Mouse (Mus musculus) left cerebral cortex, adult 2 months (tissue): ENCODE results near the gene Dnm3. TPM values are rescaled to one million over a fixed set of nuclear protein-coding genes. Genes with fewer than 3 reads are reported as not detected.

Source experiments
- DNase-seq, 2 experiments: peaks; one replicate each; pipeline ENCODE4 v3.0.0; 2021 to 2022; ENCODE audit warnings: low spot score in 2 of 2, mixed read lengths in 1 of 2; ENCODE audit errors: extremely low spot score in 1 of 2
- H3K27ac ChIP-seq: fragments of 200-600 bp; 2 replicates; pipeline ENCODE4 v1.8.1; 2022
- H3K4me3 ChIP-seq: fragments of 200-600 bp; 2 replicates; pipeline ENCODE4 v1.8.1; 2022
- CTCF ChIP-seq: fragments of 200-600 bp; IDR thresholded peaks from 2 replicates; pipeline ENCODE4 v1.8.1; 2022; ENCODE audit warnings: antibody characterized with exemption, mild to moderate bottlenecking, moderate library complexity
- intact Hi-C: fragments of 180-260 bp; cut with DNase I; formaldehyde crosslinking; loops from one replicate; pipeline ENCODE4 v1.15.1; 2025
- total RNA-seq, 2 experiments: library from RNA; stranded (reverse); gene quantifications; 2 replicates each; pipeline ENCODE4 v1.2.3; 2021

Gene Dnm3
- total RNA-seq, 2 experiments from 2014 or later = 102 to 103 TPM

DNA sequence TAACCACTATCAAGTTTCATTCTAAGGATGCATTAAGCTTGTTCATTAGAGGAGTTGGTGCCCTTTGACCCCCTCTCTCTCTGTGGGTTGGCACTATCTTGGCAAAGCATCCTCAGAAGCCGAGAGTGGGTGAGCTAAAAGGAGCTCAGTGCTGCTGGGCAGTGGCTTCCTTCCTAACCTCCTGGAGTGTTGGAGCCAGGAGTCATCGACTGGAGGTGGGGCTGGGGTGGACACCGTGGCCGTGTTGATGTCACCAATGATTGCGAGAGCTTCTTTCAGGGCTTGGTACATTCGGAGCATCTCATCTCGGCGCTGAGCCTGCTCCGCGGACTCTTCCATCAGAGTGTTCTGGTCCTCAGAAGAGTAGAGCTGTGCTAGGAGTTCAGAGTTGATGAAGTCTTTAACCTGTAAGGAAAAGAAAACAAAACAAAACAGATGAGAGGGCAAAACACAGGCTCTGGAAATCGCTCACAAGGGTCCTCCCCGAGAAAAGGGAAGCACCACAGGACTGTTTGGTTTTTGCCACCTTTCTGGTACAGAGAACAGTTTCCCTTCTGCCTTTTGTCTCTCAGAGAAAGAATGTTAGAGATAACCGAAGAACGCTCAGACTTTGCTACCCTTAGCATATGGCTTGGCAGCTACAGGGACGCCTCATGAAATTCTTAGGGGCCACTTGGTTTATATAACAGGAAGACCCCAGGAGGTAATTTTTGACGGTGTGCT lies 466.1 kb downstream of the Dnm3 start:
- no peak overlapping the region for H3K4me3 ChIP-seq
- no peak for TF ChIP-seq CTCF
- no peak for DNase-seq
- intact Hi-C loops = no loop called here
- H3K27ac ChIP-seq = no peak overlapping the region

DNA sequence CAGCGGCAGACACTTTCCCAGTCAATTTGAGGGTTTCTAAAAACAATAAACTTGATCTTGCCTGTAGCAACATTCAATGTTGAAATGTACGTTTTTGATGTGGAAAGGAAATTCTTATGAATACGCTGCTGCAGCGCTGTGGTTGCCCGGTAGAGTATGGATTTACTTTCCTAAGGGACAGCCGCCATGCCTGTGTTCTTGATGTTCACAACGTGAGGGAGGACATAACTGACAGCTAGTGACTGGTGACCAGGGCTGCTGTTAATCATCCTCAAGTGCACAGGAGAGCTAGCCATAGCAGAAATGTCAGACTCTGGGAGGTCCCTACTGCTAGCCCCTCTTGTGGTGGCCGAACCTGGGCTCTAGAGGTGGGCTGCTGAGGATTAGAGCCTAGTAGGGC lies 468.7 kb downstream of the Dnm3 start:
- no peak for DNase-seq
- no peak for TF ChIP-seq CTCF
- Histone ChIP-seq H3K27ac (no peak overlapping the region), H3K4me3 (no peak overlapping the region)
- intact Hi-C loops = no loop called here

DNA sequence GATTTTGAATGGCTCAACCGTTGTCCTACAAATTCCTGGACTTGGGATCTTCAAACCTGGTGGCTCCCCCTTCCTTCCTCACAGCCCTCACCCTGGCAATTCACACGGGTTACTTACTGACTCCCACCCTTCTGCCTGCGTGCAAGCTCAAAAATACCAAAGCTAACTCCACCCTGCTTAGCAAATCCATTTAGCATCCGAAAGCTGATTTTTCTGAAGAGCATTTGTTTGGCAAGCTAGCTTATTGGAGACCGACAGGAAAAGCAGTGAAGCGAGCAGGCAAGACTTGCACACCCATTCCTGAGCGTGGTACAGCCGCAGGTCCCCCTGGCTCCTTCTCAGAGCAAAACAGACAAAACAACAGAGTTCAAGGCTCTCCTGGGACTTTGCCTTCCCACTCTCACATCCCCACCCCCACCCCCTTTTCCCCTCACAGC lies 469.2 kb downstream of the Dnm3 start:
- no peak for TF ChIP-seq CTCF
- no peak for DNase-seq
- no peak overlapping the region for H3K4me3 ChIP-seq
- intact Hi-C loops = no loop called here
- H3K27ac ChIP-seq = no peak overlapping the region

DNA sequence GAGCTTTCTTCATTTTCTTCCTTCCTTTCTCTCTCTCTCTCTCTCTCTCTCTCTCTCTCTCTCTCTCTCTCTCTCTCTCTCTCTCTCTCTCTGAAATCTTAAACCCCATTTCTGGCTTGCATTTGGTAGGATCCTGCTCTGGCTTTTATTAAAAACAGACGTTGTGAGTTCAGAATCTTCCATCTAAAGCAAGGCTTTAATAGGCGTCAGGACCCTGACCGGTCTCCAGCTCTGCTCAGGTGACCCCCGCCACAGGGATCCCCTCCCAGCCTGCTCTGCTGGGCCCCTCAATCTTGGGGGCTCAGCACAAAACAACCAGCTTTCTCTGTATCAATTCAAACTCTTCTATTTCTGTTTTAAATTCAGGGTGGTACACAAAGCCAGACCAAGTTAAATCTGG lies 469.6 kb downstream of the Dnm3 start:
- H3K27ac ChIP-seq = no peak overlapping the region
- DNase-seq = no peak
- no peak for TF ChIP-seq CTCF
- intact Hi-C loops = no loop called here
- H3K4me3 ChIP-seq = no peak overlapping the region

DNA sequence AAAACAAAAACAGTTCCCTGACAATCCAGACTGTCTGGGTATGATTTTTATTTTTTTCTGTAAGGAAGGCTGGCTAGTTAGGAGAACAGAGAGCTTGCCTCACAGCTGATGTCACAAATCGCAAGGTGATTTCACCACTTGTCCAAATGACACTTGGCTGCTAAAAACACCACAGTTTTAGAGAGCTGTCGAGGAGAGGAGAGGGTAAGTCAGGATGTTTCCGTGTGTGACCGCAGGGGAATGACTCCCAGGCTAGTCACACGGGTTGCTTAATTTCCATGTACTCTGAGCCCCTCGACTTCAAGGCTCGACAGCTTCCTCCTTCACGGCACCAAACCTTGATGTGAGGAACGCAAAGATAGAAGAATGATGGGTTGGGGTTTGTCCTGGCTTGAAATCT lies 471.7 kb downstream of the Dnm3 start:
- no peak for TF ChIP-seq CTCF
- no peak overlapping the region for H3K27ac ChIP-seq
- DNase-seq = no peak
- intact Hi-C loops = no loop called here
- H3K4me3 ChIP-seq = no peak overlapping the region

DNA sequence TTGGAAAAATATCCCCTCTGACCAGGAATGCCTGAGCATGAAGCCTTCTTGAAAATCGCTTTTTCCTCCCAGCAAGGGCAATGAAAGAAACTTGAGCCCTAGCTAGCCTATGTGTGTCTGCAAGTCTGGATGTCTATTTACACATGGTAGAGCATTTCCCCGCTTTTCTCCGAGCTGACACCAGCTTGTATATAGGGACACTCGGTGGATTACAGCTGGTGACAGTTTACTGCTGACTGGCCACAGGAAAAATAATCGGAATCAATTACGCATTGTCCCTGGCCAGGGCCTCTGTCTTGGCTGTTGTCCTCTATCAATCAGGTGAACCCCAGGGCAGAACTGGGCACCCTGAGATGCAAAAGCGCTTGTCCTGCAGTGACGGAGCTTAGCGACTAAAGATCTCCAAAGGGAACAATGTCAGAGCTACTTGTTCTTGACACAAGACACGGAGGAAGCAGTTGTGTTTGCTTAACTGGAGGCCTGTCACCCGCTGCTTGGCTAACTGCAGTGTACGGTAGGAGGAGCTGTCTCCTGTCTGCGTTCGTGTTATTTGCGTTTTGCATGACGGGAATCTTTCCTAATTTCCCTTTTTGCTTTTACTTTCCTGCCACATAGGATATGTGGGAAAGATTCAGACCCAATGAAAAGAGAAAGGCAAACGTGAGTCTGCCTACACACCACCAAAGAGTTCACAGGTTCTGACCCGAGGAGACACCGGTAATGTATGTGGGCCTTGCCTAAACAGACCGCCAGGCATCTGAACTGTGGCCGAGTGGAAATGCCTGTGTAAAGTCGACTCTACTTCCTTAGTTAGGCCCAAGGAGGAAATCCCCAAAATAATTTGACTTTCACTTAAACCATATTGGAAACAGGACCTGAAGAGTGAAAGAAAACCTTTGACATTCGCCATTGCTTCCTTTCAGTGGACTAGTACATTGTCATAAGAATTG lies 472.7 kb downstream of the Dnm3 start:
- no peak for DNase-seq
- intact Hi-C loops = no loop called here

DNA sequence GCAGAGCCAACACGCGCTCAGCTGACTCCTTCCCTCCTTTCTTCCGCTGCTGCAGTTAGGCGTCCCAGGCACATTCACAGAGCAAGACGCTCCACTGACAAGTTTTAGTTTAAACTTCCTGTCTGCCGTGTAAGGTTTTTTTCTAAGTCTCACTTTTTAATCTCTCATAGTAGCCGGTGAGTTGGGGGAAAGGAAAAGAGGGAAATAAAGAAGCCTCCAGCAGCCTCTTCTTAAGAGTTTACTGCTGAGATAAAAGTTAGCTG lies 473.4 kb downstream of the Dnm3 start:
- H3K4me3 ChIP-seq = no peak overlapping the region
- intact Hi-C loops = no loop called here
- no peak overlapping the region for H3K27ac ChIP-seq
- no peak for DNase-seq
- TF ChIP-seq CTCF = no peak

More for the DNA sequence above, 472.7 kb downstream of the Dnm3 start:
- peak; percentile 37 for TF ChIP-seq CTCF
- no peak overlapping the region for H3K4me3 ChIP-seq
- peak overlapping the region; percentile 7; the same call in 1 of the 2 replicates for H3K27ac ChIP-seq

DNA sequence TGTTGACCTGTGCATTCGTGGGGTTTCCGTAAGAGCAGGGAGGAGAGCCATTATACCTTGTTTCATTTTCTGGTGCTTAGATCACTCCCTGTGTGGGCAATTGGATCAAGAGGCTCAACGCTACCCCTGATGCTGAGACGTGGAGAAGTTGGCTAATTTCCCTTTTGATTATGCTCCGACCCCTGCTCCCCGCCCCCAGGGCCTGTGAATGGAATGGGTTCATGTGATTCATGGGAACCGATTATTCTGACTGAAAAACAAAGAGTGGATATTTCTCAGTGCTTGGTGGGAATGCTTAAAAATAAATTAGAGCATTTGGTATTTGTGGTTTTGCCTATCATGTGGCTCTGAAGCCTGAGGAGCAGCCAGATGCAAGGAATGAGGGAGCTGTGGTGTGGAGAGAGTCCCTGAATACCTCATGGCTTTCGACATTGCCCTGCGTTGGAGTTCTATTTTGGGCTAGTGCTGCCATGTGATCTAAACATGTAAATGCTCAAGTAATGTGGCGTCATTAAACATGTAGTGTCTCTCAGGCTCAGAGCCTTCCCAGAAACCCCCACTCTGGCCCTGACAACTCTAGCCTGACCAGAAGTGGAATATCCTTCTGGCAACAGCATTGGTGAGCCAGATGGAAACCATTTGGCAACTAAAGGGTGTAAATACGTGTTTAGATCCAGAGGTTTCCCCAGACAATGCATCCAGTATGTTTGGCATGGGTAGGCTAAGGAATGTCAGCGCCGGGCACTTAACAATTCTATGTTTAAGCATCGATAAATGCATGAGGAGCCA lies 473.9 kb downstream of the Dnm3 start:
- no peak for TF ChIP-seq CTCF
- H3K27ac ChIP-seq = no peak overlapping the region
- intact Hi-C loops = no loop called here

DNA sequence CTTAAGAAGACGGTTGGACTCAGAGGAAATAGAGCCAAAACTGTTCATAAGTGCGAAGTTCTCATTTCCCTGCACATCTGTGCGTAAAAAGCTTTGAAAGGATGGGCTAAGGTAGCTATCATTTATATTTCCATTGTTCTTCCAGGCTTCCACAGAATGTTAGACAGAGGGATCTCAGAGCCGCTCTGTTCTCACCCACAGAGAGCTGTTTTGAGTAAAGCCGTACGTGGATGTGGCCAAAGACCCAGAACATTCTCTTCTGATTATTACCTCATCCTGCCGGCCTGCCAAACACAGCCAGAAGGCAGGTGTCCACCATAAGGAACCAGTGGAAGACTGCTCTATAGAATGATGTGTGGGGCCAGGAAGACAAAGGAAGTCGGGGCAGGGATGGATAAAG lies 476.5 kb downstream of the Dnm3 start:
- Histone ChIP-seq H3K27ac (no peak overlapping the region), H3K4me3 (no peak overlapping the region)
- intact Hi-C loops = no loop called here
- TF ChIP-seq CTCF = no peak
- no peak for DNase-seq

More for the DNA sequence above, 473.9 kb downstream of the Dnm3 start:
- no peak overlapping the region for H3K4me3 ChIP-seq
- no peak for DNase-seq

DNA sequence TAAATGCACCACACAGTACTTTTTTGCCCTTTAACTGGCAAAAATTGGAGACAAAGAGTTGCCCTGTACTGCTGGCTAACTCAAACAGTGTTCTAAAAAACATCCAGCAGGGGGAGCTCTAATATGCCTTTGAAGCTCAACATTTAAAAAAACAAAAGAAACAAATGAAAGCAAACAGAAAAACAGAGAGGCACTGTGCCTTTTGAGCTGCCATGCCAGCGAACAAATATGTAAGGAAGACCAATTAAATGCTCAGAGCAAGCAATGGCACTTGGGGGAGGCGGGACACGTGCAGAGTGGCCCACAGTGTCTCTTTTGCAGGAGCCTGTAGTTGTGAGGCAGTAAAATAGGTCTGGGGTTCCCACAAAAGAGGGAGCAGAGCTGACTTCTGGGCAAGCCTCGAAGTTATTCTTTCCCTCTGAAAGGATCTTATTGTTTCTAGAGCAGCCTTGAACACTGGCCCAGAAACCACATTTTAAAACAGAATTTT lies 477.9 kb downstream of the Dnm3 start:
- TF ChIP-seq CTCF = peak; percentile 94
- intact Hi-C loops = loop anchor here (2.0 kb wide), 1 partner anchor 313 kb away; no protein-coding TSS in a partner anchor
- Histone ChIP-seq H3K27ac (peak overlapping the region; percentile 61), H3K4me3 (no peak overlapping the region)
- DNase-seq = peak in 1 of 2 experiments; percentile 52

DNA sequence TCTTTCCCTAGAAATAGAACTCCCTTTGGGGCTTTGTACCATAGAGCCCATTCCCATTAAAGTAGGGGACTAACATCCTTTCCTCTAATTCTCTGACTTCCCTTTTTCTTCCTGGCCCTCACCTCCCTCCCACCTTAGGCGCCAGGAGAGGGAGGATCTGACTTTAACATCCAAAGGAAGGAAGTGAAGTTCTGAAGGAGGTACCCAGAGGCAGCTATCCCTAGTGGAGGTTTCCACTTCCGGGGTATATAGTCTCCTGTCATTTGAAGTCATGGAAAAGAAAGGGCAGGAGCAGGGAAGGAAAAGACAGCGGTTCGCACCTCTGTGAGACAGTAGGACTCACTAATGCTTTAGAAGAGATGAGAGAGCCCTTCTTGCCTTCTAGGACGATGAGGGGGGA lies 478.5 kb downstream of the Dnm3 start:
- Histone ChIP-seq H3K27ac (peak overlapping the region; percentile 61), H3K4me3 (no peak overlapping the region)
- no peak for DNase-seq
- intact Hi-C loops = loop anchor here (2.0 kb wide), 1 partner anchor 313 kb away; no protein-coding TSS in a partner anchor
- no peak for TF ChIP-seq CTCF
